Mouse (Mus musculus) lung, postnatal 36 days (tissue): ENCODE results near the gene Map7.

Experiments used
- DNase-seq: peaks from one replicate; pipeline ENCODE4 v3.0.0; 2022; ENCODE audit warnings: mixed read lengths

Gene Map7

DNA sequence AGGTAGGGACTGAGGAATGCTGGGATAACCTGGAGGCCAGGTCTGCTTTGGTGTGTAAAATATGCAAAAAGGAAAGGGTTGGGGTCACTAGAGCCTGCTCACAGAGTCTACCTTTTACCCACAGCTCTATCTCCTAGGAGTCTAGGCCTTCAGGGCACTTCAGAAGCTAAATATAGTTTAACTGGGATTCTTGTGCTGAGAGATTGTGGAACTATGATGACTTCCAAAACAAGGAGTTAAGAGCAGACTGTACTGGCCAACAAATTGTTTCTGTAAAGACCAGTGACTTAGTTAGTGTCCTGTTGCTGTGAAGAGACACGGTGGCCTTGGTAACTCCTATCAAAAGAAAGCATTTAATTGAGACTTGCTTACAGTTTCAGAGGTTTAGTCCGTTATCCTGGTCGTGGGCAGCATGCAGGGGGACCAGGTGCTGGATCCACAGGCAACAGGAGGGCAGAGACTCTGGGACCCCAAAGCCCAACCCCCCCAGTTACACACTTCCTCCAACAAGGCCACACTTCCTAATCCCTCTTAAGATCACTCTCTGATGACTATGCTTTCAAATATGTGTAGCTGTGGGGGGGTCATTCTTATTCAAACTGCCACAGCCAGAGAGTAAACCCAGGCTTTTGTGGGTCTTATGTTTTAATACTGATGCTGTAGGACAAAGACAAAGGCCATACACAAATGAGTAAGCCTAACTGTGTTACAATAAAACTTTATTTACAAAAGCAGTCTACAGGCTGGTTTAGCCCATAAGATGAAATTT is 150.1 kb downstream of the Map7 start:
- DNase-seq: no peak

DNA sequence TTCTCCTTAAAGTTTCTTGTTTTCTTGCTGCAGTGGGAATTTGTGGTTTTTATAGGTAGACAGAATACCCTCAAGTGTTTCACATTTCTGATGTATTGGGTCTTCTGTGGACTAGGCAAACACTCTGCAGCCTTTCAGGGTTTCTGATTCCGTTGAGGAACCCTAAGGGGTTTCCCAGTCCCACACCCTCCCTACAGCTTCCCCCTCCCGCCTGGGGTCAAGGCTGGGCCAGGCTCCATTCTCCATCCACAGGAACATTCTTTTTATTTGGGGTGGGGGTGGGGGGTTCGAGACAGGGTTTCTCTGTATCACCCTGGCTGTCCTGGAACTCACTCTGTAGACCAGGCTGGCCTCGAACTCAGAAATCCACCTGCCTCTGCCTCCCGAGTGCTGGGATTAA is 150.8 kb downstream of the Map7 start:
- no peak for DNase-seq

DNA sequence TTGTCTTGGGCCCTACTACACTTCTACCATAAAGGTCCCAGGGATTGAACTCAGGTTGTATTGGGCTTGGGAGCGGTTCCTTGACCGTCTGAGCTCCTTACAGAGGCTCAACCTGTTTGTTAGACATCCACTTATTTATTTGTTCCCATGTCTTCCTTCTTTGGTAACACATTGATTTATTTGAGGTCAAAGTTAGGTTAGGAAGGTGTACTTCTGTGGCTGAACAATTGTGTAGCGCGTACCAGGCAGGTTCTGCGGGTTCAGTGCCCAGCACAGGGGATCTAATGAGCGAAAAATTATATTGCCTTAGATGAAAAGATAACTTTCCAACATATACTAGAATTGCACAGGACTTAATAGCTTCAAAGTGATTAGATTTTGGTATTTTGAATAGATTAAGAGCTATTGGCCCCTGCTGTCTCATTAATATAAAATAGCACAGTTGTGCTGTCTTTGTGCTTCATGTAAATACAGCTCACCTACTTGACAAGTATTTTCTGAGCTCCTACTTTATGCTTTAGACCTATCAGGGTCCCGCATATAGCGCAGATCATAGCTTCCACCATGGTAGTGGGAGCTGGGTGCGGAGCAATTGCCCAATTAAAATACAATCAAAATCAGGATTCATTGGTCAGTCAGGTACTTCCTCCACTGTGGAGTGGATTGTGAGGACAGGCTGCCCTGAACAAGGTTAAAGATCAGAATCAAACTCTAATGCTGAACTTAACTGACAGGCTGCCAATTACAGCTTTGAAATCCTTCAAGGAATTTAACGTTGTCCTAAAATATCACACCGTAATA is 162.9 kb downstream of the Map7 start:
- peak; percentile 35 for DNase-seq

DNA sequence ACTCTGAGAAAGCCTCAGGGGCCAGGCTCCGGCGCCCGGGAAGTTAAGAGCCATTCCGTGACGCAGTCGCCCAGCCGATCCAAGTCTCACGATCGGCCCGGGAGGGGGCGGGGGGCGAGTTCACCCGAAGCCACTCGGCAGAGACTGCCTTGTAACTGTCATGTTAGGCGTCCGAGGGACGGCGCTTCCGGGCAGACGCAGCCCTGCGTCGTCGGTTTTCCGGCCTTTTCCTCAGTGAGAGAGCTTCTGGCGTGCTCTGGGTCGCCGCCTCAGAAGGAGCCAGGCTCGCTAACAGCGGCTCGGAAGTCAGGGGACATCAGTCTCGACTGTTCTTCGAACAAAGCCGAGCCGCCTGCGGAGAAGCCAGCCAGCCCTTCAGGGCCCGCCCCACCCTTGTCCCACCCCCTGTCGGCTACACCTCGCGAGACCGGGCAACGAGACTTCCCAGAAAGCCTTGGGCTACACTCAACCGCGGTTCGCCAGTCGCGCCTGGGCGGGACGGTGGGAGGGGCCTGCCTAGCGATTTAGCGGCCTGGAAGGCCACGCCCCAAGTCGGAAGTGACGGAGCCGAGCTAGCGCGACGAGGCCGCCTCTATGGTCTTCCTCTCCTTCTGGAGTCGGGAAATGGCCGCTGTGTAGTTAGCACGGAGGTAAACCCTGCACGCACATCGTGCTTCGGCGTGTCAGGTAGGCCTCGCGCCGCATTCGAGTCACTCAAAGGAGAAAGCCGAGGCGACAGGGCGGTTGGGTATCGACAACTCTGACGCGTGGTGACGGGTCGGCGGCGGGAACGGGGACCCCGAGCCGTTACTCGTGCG is 163.9 kb downstream of the Map7 start, which contains the start of gene Bclaf1:
Gene Bclaf1, plus strand, starts transcription at position 552 of the 818 bp plus-strand sequence.
- DNase-seq: peak; percentile 100

DNA sequence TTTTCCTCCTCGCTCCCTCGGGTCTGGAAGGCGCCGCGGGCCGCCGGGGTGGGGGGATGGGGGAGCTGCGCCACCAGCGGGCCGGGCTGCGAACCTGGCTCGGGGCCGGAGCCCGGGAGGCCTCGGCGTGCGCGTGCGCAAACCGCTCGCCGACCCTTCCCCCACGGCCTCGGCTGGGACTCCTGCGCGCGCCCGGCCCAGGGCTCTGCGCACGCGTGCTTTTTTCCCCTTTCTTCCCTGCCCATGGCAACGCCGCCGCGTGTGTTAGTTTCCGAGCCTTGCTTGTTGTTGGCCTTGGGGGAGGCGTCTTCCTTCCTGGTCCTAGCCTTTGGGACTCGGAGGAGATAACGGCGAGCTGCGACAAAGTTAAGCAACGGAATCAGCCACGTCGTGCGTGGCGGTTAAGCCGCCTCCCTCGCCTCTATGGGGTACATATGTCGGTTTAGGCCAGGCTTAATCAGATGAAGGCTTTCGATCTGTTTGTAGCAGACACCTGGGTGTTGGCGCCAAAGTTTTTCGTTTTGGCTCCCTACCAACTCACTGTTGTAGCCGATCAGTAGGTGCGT is 164.5 kb downstream of the Map7 start:
- peak; percentile 94 for DNase-seq

DNA sequence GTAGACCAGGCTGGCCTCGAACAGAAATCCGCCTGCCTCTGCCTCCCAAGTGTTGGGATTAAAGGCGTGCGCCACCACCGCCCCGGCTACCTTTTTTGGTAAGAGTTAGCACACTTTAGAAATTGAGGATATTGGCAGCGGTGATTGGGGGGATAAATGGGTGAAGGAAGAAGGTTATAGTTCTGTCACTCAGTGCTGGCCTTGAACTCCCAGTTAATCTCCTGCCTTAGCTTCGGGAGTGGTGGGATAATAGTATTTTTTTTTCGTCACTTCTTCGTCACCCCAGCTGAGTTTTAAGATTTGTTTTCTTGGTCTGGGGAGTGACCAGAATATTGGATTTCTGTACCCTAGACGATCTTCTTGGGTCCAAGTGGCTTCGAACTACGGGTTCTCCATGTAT is 165.2 kb downstream of the Map7 start:
- no peak for DNase-seq

DNA sequence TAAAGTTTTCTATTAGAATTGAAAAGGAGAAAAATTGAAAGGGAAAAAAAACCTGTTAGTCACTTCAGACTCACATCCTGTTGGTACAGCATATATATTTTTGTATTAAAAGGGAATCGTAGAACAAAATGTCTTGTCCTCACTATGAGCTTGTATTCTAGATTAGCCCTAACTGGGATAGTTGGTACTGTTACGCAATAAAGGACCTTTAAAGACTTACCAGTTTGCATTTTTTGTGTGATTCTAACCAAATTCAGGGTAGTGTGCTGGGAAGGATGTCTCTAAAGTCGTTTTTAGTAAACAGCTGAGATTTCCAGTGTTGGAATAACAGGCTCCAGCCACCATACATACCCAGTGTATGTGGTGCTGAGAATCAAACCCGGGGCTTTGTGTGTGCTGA is 165.7 kb downstream of the Map7 start:
- no peak for DNase-seq

DNA sequence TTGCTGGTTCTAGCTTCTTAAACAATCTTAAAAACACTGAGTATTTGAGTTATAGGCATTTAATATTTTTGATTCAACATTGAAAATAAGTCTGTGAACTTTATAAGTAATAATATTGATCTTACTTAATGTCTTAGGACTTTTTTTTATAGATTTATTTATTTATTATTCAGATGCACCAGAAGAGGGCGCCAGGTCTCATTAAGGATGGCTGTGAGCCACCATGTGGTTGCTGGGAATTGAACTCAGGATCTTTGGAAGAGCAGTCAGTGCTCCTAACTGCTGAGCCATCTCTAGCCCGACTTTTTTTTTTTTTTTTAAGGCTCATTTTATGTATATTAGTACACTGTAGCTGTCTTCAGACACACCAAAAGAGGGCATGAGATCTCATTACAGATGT is 166.5 kb downstream of the Map7 start:
- peak; percentile 38 for DNase-seq

DNA sequence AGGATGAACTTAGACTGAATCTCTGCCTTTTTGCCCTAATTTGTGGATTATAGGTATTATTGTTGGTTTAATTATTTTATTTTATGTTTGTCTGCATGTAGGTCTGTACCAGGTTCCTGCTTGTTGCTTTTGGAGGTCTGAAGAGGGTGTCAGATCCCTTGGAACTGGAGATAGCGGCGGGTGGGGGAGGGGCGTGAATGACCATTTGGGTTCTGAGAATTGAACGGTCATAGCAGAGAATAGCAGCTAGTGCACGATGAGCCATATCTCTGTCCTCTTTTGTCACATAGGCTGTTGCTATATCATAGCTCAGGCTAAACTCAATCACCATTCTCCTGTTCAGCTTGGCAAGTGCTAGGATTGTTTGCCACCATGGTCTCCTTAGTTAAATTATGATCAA is 169.2 kb downstream of the Map7 start:
- peak; percentile 2 for DNase-seq

DNA sequence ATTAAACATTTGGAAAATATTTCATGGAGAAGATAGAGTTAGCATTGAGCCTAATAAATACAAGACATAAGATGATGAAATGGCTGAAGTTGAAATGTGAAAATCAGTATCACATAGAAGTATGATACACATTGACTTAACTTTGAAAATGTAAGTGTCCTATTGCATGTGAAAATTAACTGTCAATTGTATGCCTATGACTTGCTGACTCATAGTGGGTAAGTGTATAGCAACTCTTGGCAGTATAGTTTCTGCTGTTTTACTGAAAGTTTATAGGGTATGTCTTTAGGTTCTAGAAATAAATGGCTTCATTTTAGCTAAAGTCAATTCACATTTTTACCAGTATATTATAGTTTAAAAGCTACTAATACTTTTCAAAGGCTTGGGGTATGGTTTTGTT is 178.0 kb downstream of the Map7 start:
- DNase-seq: no peak
